8 mouse cellular contexts compared by ENCODE assay signal in genomic region chrX:136666762-136667464, GRCm38 (mm10). TPM values are rescaled to one million over a fixed set of nuclear protein-coding genes. Genes with fewer than 3 reads are reported as not detected.
DNase-seq lines count a peak whose midpoint lies in the region; ATAC-seq lines count a peak whose summit lies in the region.
"Not testable (repeated sequence)": the region's sequence is repeated elsewhere in the genome, so short reads cannot be mapped to it uniquely, and the experiment has no call there.

No protein-coding gene starts in this region.

- H3K9me3 ChIP-seq in forebrain, embryonic 14.5 days (replicated peaks; ENCODE audit: control insufficient read depth, low read length); hindbrain, embryonic 10.5 days; limb, embryonic 15.5 days; midbrain, embryonic 15.5 days: not testable (repeated sequence)

- WGBS in forebrain, embryonic 14.5 days: 36% methylated on average over 20 of the region's 24 CpGs
- 14% methylated on average over 24 of the region's 24 CpGs for WGBS in hindbrain, embryonic 10.5 days
- WGBS in limb, embryonic 15.5 days: 13% methylated on average over 24 of the region's 24 CpGs
- WGBS in midbrain, embryonic 15.5 days: 29% methylated on average over 24 of the region's 24 CpGs

- peak overlapping the region; percentile 65 for H3K9ac ChIP-seq in forebrain, embryonic 14.5 days (ENCODE audit: low read length)
- H3K9ac ChIP-seq in limb, embryonic 15.5 days: 0 out of 2 replicates have a peak overlapping the region, but pooled peaks have one; percentile 23
- H3K9ac ChIP-seq in midbrain, embryonic 15.5 days: peak overlapping the region; percentile 65

- peak overlapping the region; percentile 61 for H3K4me2 ChIP-seq in forebrain, embryonic 14.5 days (ENCODE audit: low read length)
- peak overlapping the region; percentile 47 for H3K4me2 ChIP-seq in limb, embryonic 15.5 days
- peak overlapping the region; percentile 54 for H3K4me2 ChIP-seq in midbrain, embryonic 15.5 days

- H3K4me3 ChIP-seq in forebrain, embryonic 14.5 days (ENCODE audit: low read depth, low read length): peak overlapping the region; percentile 44
- peak overlapping the region; percentile 60 for H3K4me3 ChIP-seq in hindbrain, embryonic 10.5 days
- H3K4me3 ChIP-seq in limb, embryonic 15.5 days: peak overlapping the region; percentile 44
- peak overlapping the region; percentile 56 for H3K4me3 ChIP-seq in midbrain, embryonic 15.5 days

- peak; percentile 84 for ATAC-seq in forebrain, embryonic 14.5 days
- 0 out of 2 replicates have a peak, but pooled peaks have one; percentile 14 for ATAC-seq in limb, embryonic 15.5 days (ENCODE audit: insufficient number of reproducible peaks, low FRiP score, low TSS enrichment, low read depth)
- ATAC-seq in midbrain, embryonic 15.5 days (replicated peaks): peak; percentile 83

- not testable (repeated sequence) for H3K27me3 ChIP-seq in forebrain, embryonic 14.5 days (replicated peaks; ENCODE audit: control insufficient read depth, insufficient read depth, low read length); limb, embryonic 15.5 days; midbrain, embryonic 15.5 days (replicated peaks)
- peaks cover 27% of the 10 kb centered on the region for H3K27me3 ChIP-seq in hindbrain, embryonic 10.5 days (ENCODE audit: insufficient read depth, poor library complexity, severe bottlenecking)

- DNase-seq in adrenal gland, adult 2 months: peak; percentile 10
- peak; percentile 35 to 38 for DNase-seq in cerebellum, postnatal 36 days
- peak; percentile 23 for DNase-seq in forebrain, embryonic 14.5 days (ENCODE audit: low spot score)
- peak; percentile 14 for DNase-seq in hindbrain, embryonic 10.5 days (ENCODE audit: low spot score)
- peak; percentile 8 to 21 for DNase-seq in kidney, postnatal 4 days
- DNase-seq in right cerebral cortex, postnatal 4 days: peak; percentile 25

- not testable (repeated sequence) for H3K36me3 ChIP-seq in forebrain, embryonic 14.5 days (ENCODE audit: control insufficient read depth, insufficient read depth, low read length); hindbrain, embryonic 10.5 days; limb, embryonic 15.5 days; midbrain, embryonic 15.5 days (replicated peaks)

- H3K4me1 ChIP-seq in forebrain, embryonic 14.5 days (ENCODE audit: control insufficient read depth, insufficient read depth, low read length); hindbrain, embryonic 10.5 days (replicated peaks); limb, embryonic 15.5 days; midbrain, embryonic 15.5 days: not testable (repeated sequence)

- H3K27ac ChIP-seq in forebrain, embryonic 14.5 days (ENCODE audit: low read depth, low read length); hindbrain, embryonic 10.5 days; limb, embryonic 15.5 days: not testable (repeated sequence)
- H3K27ac ChIP-seq in midbrain, embryonic 15.5 days: peak overlapping the region; percentile 82

RNA-seq across cellular contexts. Expression of gene Tceal1, which starts 40.9 kb away (rescaled TPM):
- 10 to 100 TPM; 10.3 to 11.8 TPM for total RNA-seq in adrenal gland, adult 2 months (2021)
- 0.81 and 1.1 TPM in 2 replicates for polyA plus RNA-seq in adrenal gland, adult 2 months (2012; rRNA removed)
- 23.3 and 24.9 TPM in 2 replicates for polyA plus RNA-seq in forebrain, embryonic 14.5 days (2014; fragmentation: Nextera tagmentation; extraction: Ambion mirVana)
- polyA plus RNA-seq in hindbrain, embryonic 10.5 days (2016; fragmentation: Nextera tagmentation; extraction: Ambion mirVana): 7.2 and 9.0 TPM in 2 replicates
- 12.9 and 15.0 TPM in 2 replicates for polyA plus RNA-seq in limb, embryonic 15.5 days (2015; fragmentation: Nextera tagmentation; extraction: Ambion mirVana)
- 21.3 and 22.1 TPM in 2 replicates for polyA plus RNA-seq in midbrain, embryonic 15.5 days (2015; fragmentation: Nextera tagmentation; extraction: Ambion mirVana)

Comparison
In these comparisons a context has a peak if more than half of its experiments do, and no peak if none do; other contexts are left out.
1. ATAC-seq: peak in every context shown above with its lines; median percentile 84 in forebrain, embryonic 14.5 days; 83 in midbrain, embryonic 15.5 days; 14 in limb, embryonic 15.5 days.